Comparison of ENCODE assay signal across 16 mouse cellular contexts in the genomic region with DNA sequence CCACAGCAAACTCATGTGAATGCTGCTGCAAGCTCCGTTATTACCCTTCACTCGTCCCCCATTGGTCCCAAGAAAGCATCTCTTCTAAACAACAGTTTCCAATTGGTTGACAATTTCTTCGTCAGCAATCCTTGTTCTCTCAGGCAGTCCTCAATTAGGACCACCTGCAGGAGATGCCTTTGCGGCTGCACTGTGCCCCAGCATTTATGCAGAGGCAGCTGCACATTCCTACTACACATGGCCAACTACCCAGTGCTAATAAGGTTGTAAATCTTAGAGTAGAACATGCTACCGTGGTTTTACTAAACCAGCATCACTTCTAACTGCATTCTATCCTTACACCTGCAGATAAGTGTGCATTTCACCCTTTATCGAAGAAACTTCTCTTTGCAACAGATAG.
"Had no signal": no experiment of that assay in that cellular context is flagged by ENCODE, and none has a peak within 500 bp of the region (broad histone marks: within the 10 kb centered on the region; RNA-seq: fewer than 3 reads in every experiment).

No protein-coding gene starts in this region.

- H3K4me1 ChIP-seq: neural tube, embryonic 13.5 days; neural tube, embryonic 15.5 days; stomach, embryonic 15.5 days had no signal

- H3K27me3 ChIP-seq: neural tube, embryonic 13.5 days; neural tube, embryonic 15.5 days; stomach, embryonic 15.5 days had no signal

- H3K27ac ChIP-seq: neural tube, embryonic 13.5 days; neural tube, embryonic 15.5 days; stomach, embryonic 15.5 days; stomach, postnatal 0 days had no signal

- H3K36me3 ChIP-seq: neural tube, embryonic 13.5 days; neural tube, embryonic 15.5 days; stomach, embryonic 15.5 days had no signal

- H3K4me3 ChIP-seq: neural tube, embryonic 13.5 days; neural tube, embryonic 15.5 days; stomach, embryonic 15.5 days had no signal

- H3K9ac ChIP-seq: neural tube, embryonic 13.5 days; neural tube, embryonic 15.5 days; stomach, embryonic 15.5 days had no signal

- DNase-seq: retina, postnatal 1 day; right cerebral cortex, adult 18-20 months; right cerebral cortex, postnatal 14 days; right cerebral cortex, postnatal 25 days; right cerebral cortex, postnatal 4 days; spleen, adult 18-20 months; thymus, adult 18-20 months; thymus, adult 2 months; thymus, postnatal 14 days; thymus, postnatal 25 days; thymus, postnatal 36 days; thymus, postnatal 4 days had no signal

- H3K4me2 ChIP-seq: neural tube, embryonic 13.5 days; neural tube, embryonic 15.5 days; stomach, embryonic 15.5 days had no signal

- H3K9me3 ChIP-seq: neural tube, embryonic 13.5 days; neural tube, embryonic 15.5 days; stomach, embryonic 15.5 days had no signal
